Mouse (Mus musculus): ENCODE results near the gene Rptor. TPM values are rescaled to one million over a fixed set of nuclear protein-coding genes. Genes with fewer than 3 reads are reported as not detected.

The Rptor gene
- total and polyA plus RNA-seq, 3 experiments = 33.9 to 34.9 TPM; not detected in 1

GRCm38 (mm10) chr11:119576855-119577254, 25.9 kb upstream of the Rptor start:
- H3K27me3 ChIP-seq (ENCODE audit: control insufficient read depth in 1 of 2, insufficient read depth in 2 of 2, low read length in 2 of 2) = peaks cover 7 to 8% of the 10 kb centered on the region in 2 experiments
- no peaks in the 10 kb centered on the region for H3K36me3 ChIP-seq (ENCODE audit: control insufficient read depth in 1 of 2, insufficient read depth in 2 of 2, low read length in 2 of 2)
- no peak overlapping the region for H3K9ac ChIP-seq (ENCODE audit: control insufficient read depth, low read depth, low read length, poor library complexity, severe bottlenecking)

GRCm38 (mm10) chr11:119577721-119578120, 25.0 kb upstream of the Rptor start:
- TF ChIP-seq ELF1 (IDR thresholded peaks at IDR 0.05; ENCODE audit: low read depth, low read length) = no peak
- no peak for TF ChIP-seq MEF2A (IDR thresholded peaks at IDR 0.05; ENCODE audit: extremely low read depth, insufficient replicate concordance, low read depth, low read length, poor library complexity, severe bottlenecking)
- H3K4me3 ChIP-seq (ENCODE audit: control insufficient read depth in 1 of 2, insufficient read depth in 1 of 2, low read depth in 2 of 2, low read length in 2 of 2) = no peak overlapping the region
- no peaks in the 10 kb centered on the region for H3K36me3 ChIP-seq (ENCODE audit: control insufficient read depth in 1 of 2, insufficient read depth in 2 of 2, low read length in 2 of 2)
- H3K4me1 ChIP-seq (ENCODE audit: control insufficient read depth in 1 of 2, insufficient read depth in 2 of 2, low read length in 2 of 2) = no peaks in the 10 kb centered on the region
- no peak for DNase-seq (ENCODE audit: low read depth, low spot score)
- no peaks in the 10 kb centered on the region for H3K9me3 ChIP-seq (replicated peaks; ENCODE audit: insufficient read depth, low read length)
- no peak overlapping the region for H3K27ac ChIP-seq (ENCODE audit: control insufficient read depth, low read depth, low read length)
- H3K27me3 ChIP-seq (ENCODE audit: control insufficient read depth in 1 of 2, insufficient read depth in 2 of 2, low read length in 2 of 2) = peaks cover 7 to 8% of the 10 kb centered on the region in 2 experiments
- H3K79me2 ChIP-seq (ENCODE audit: control insufficient read depth, insufficient read depth, low read length, poor library complexity) = no peaks in the 10 kb centered on the region
- H3K9ac ChIP-seq (ENCODE audit: control insufficient read depth, low read depth, low read length, poor library complexity, severe bottlenecking) = no peak overlapping the region

More at GRCm38 (mm10) chr11:119576855-119577254, 25.9 kb upstream of the Rptor start:
- no peak overlapping the region for H3K4me3 ChIP-seq (ENCODE audit: control insufficient read depth in 1 of 2, insufficient read depth in 1 of 2, low read depth in 2 of 2, low read length in 2 of 2)
- H3K27ac ChIP-seq (ENCODE audit: control insufficient read depth, low read depth, low read length) = no peak overlapping the region
- no peak for DNase-seq (ENCODE audit: low read depth, low spot score)
- H3K4me1 ChIP-seq (ENCODE audit: control insufficient read depth in 1 of 2, insufficient read depth in 2 of 2, low read length in 2 of 2) = no peaks in the 10 kb centered on the region
- H3K79me2 ChIP-seq (ENCODE audit: control insufficient read depth, insufficient read depth, low read length, poor library complexity) = no peaks in the 10 kb centered on the region
- no peaks in the 10 kb centered on the region for H3K9me3 ChIP-seq (replicated peaks; ENCODE audit: insufficient read depth, low read length)
- TF ChIP-seq MAX (IDR thresholded peaks at IDR 0.05; ENCODE audit: low read length) (no peak), KAT2A (conservative IDR thresholded peaks at IDR 0.05; ENCODE audit: low read depth, low read length) (no peak), TCF12 (IDR thresholded peaks at IDR 0.05; ENCODE audit: low read depth, low read length) (no peak), POLR2AphosphoS2 (IDR thresholded peaks at IDR 0.05; ENCODE audit: low read length) (no peak), UBTF (IDR thresholded peaks at IDR 0.05; ENCODE audit: borderline replicate concordance, insufficient read depth, low read depth, low read length) (no peak), NELFE (IDR thresholded peaks at IDR 0.05; ENCODE audit: low read depth, low read length) (no peak), MYB (IDR thresholded peaks at IDR 0.05; ENCODE audit: low read depth, low read length) (no peak), TAL1 (IDR thresholded peaks at IDR 0.05; ENCODE audit: low read length) (no peak), ZC3H11A (IDR thresholded peaks at IDR 0.05; ENCODE audit: low read depth, low read length) (no peak), ZKSCAN1 (IDR thresholded peaks at IDR 0.05; ENCODE audit: low read depth, low read length) (no peak)

GRCm38 (mm10) chr11:119586511-119586910, 16.2 kb upstream of the Rptor start:
- Histone ChIP-seq H3K36me3 (ENCODE audit: control insufficient read depth in 1 of 2, insufficient read depth in 2 of 2, low read length in 2 of 2) (peaks cover 0 to 10% of the 10 kb centered on the region in 2 experiments; a peak in 2 of 4 replicates), H3K79me2 (ENCODE audit: control insufficient read depth, insufficient read depth, low read length, poor library complexity) (no peaks in the 10 kb centered on the region), H3K27ac (ENCODE audit: control insufficient read depth, low read depth, low read length) (no peak overlapping the region), H3K27me3 (ENCODE audit: control insufficient read depth in 1 of 2, insufficient read depth in 2 of 2, low read length in 2 of 2) (no peaks in the 10 kb centered on the region), H3K4me3 (ENCODE audit: control insufficient read depth in 1 of 2, insufficient read depth in 1 of 2, low read depth in 2 of 2, low read length in 2 of 2) (no peak overlapping the region), H3K9me3 (replicated peaks; ENCODE audit: insufficient read depth, low read length) (no peaks in the 10 kb centered on the region), H3K4me1 (ENCODE audit: control insufficient read depth in 1 of 2, insufficient read depth in 2 of 2, low read length in 2 of 2) (peaks cover 0 to 16% of the 10 kb centered on the region in 2 experiments; a peak in 3 of 4 replicates), H3K9ac (ENCODE audit: control insufficient read depth, low read depth, low read length, poor library complexity, severe bottlenecking) (no peak overlapping the region)
- TF ChIP-seq ELF1 (IDR thresholded peaks at IDR 0.05; ENCODE audit: low read depth, low read length) (no peak), POLR2AphosphoS5 (IDR thresholded peaks at IDR 0.05; ENCODE audit: borderline replicate concordance, low read depth, low read length) (no peak), ZMIZ1 (IDR thresholded peaks at IDR 0.05; ENCODE audit: low read depth, low read length) (no peak), ETS1 (IDR thresholded peaks at IDR 0.05; ENCODE audit: low read depth, low read length) (no peak), KAT2A (conservative IDR thresholded peaks at IDR 0.05; ENCODE audit: low read depth, low read length) (no peak), NRF1 (IDR thresholded peaks at IDR 0.05; ENCODE audit: insufficient read depth, low read depth, low read length, poor library complexity, severe bottlenecking) (no peak), NELFE (IDR thresholded peaks at IDR 0.05; ENCODE audit: low read depth, low read length) (no peak), ZC3H11A (IDR thresholded peaks at IDR 0.05; ENCODE audit: low read depth, low read length) (no peak), POLR2AphosphoS2 (IDR thresholded peaks at IDR 0.05; ENCODE audit: low read length) (no peak), SIN3A (IDR thresholded peaks at IDR 0.05; ENCODE audit: low read length) (no peak), EP300 (IDR thresholded peaks at IDR 0.05; ENCODE audit: low read depth in 1 of 2, low read length in 2 of 2) (no peak), MAX (IDR thresholded peaks at IDR 0.05; ENCODE audit: low read length) (no peak), HCFC1 (IDR thresholded peaks at IDR 0.05; ENCODE audit: low read depth, low read length) (no peak), ZKSCAN1 (IDR thresholded peaks at IDR 0.05; ENCODE audit: low read depth, low read length) (no peak), CHD1 (IDR thresholded peaks at IDR 0.05; ENCODE audit: low read depth, low read length) (no peak), UBTF (IDR thresholded peaks at IDR 0.05; ENCODE audit: borderline replicate concordance, insufficient read depth, low read depth, low read length) (no peak), JUND (IDR thresholded peaks at IDR 0.05; ENCODE audit: low read depth, low read length) (no peak), E2F4 (IDR thresholded peaks at IDR 0.05; ENCODE audit: borderline replicate concordance, low read depth, low read length) (no peak)
- no peak for DNase-seq (ENCODE audit: low read depth, low spot score)

All from MEL (cell line).